Mouse (Mus musculus) retina, postnatal 7 days (tissue): ENCODE measurements around the gene Poc1b.

Source experiments
- DNase-seq: peaks from one replicate; pipeline ENCODE4 v3.0.0-alpha.2; 2012; ENCODE audit warnings: low read depth, low spot score

The Poc1b gene

GRCm38 (mm10) chr10:99115471-99116236 is 8.8 kb downstream of the Poc1b start:
- DNase-seq: peak; percentile 39

- no peak for DNase-seq
Measured at GRCm38 (mm10) chr10:99116237-99116632, 9.4 kb downstream of the Poc1b start.

GRCm38 (mm10) chr10:99116650-99117615 is 10.1 kb downstream of the Poc1b start:
- no peak for DNase-seq

GRCm38 (mm10) chr10:99117876-99118275 is 11.0 kb downstream of the Poc1b start:
- DNase-seq: no peak

GRCm38 (mm10) chr10:99118697-99119096 is 11.9 kb downstream of the Poc1b start:
- no peak for DNase-seq

GRCm38 (mm10) chr10:99119471-99119870 is 12.6 kb downstream of the Poc1b start:
- DNase-seq: no peak

GRCm38 (mm10) chr10:99126225-99126624 is 19.4 kb downstream of the Poc1b start, which contains the start of gene Phxr2:
Gene Phxr2 (minus strand): TSS chr10:99126325.
- no peak for DNase-seq

GRCm38 (mm10) chr10:99126954-99127353 is 20.1 kb downstream of the Poc1b start:
- DNase-seq: no peak

GRCm38 (mm10) chr10:99127691-99128261 is 20.9 kb downstream of the Poc1b start:
- peak; percentile 73 for DNase-seq

- DNase-seq: no peak
Measured at GRCm38 (mm10) chr10:99130611-99131010, 23.8 kb downstream of the Poc1b start.

GRCm38 (mm10) chr10:99131298-99131697 is 24.5 kb downstream of the Poc1b start:
- DNase-seq: no peak

GRCm38 (mm10) chr10:99132189-99132588 is 25.4 kb downstream of the Poc1b start:
- DNase-seq: no peak

GRCm38 (mm10) chr10:99132595-99133272 is 25.9 kb downstream of the Poc1b start:
- DNase-seq: no peak

- no peak for DNase-seq
Measured at GRCm38 (mm10) chr10:99133321-99133875, 26.6 kb downstream of the Poc1b start.

- DNase-seq: no peak
Measured at GRCm38 (mm10) chr10:99136337-99136736, 29.5 kb downstream of the Poc1b start.

- DNase-seq: no peak
Measured at GRCm38 (mm10) chr10:99145611-99146010, 38.8 kb downstream of the Poc1b start.

- no peak for DNase-seq
Measured at GRCm38 (mm10) chr10:99146596-99146995, 39.8 kb downstream of the Poc1b start.

- no peak for DNase-seq
Measured at GRCm38 (mm10) chr10:99150016-99150415, 43.2 kb downstream of the Poc1b start.

GRCm38 (mm10) chr10:99151580-99151979 is 44.7 kb downstream of the Poc1b start:
- no peak for DNase-seq

- no peak for DNase-seq
Measured at GRCm38 (mm10) chr10:99152063-99152462, 45.2 kb downstream of the Poc1b start.

- DNase-seq: no peak
Measured at GRCm38 (mm10) chr10:99154635-99155034, 47.8 kb downstream of the Poc1b start.
